In the genomic region with DNA sequence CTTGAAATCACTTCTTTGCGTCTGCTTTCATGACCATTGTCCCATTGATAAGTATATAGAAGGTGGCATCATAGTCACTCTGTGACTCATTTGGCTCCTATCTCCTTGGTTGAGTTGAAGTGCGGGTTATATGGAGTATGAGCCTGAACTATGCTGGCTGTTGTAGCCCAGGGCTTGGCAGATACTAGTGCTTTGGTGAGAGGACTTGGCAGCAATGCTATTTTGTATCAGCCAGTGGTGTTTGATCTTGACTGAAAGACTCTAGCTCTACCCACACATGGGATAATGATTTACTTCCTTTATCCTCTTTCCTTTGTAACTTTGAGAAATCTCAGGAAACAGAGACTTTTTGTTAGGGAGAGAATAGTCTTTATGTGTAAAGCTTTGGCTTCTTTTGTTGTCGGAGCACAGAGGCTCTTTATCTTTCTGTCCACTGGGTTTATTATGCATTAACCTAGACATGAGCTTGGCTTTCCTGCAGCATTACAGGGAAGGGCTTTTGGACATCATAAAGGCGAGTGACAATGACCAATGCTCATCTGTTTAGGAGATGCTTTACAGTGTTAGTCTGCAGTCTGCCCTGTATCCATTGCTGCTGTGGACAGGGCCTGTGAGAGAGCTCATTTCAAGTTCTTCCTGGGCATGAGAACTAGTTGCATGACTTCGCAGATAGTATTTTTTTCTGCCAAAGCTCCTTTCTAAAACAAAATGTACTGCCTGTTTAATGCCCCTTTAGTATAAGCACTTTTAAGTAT, we compare ENCODE assay signal across 9 mouse cellular contexts. TPM values are rescaled to one million over a fixed set of nuclear protein-coding genes. Genes with fewer than 3 reads are reported as not detected.
DNase-seq lines count a peak whose midpoint lies in the region; ATAC-seq and TF ChIP-seq lines count a peak whose summit lies in the region.
"Had no signal": no experiment of that assay in that cellular context is flagged by ENCODE, and none has a peak within 500 bp of the region (broad histone marks: within the 10 kb centered on the region; RNA-seq: fewer than 3 reads in every experiment).

No protein-coding gene starts in this region.

- H3K27me3 ChIP-seq in forebrain, postnatal 0 days (ENCODE audit: insufficient read depth, low read length), result no peaks in the 10 kb centered on the region
- no peaks in the 10 kb centered on the region for H3K27me3 ChIP-seq in forebrain, embryonic 10.5 days (ENCODE audit: poor library complexity, severe bottlenecking)
- H3K27me3 ChIP-seq in lung, embryonic 14.5 days (ENCODE audit: insufficient read depth, low read length), result no peaks in the 10 kb centered on the region
- no peaks in the 10 kb centered on the region for H3K27me3 ChIP-seq in midbrain, embryonic 14.5 days (ENCODE audit: control insufficient read depth, insufficient read depth, low read length)
- H3K27me3 ChIP-seq: embryonic facial prominence, embryonic 15.5 days had no signal

- H3K4me3 ChIP-seq in forebrain, postnatal 0 days (ENCODE audit: low read depth, low read length), result no peak overlapping the region
- no peak overlapping the region for H3K4me3 ChIP-seq in forebrain, embryonic 10.5 days
- no peak overlapping the region for H3K4me3 ChIP-seq in lung, embryonic 14.5 days (ENCODE audit: low read depth, low read length)
- H3K4me3 ChIP-seq in midbrain, embryonic 14.5 days (replicated peaks; ENCODE audit: low read depth, low read length), result no peak overlapping the region
- H3K4me3 ChIP-seq: embryonic facial prominence, embryonic 15.5 days had no signal

- H3K9me3 ChIP-seq in forebrain, postnatal 0 days (ENCODE audit: low read length), result no peaks in the 10 kb centered on the region
- H3K9me3 ChIP-seq in forebrain, embryonic 10.5 days, result peaks cover 3% of the 10 kb centered on the region; the same call in 1 of the 2 replicates
- H3K9me3 ChIP-seq in lung, embryonic 14.5 days (ENCODE audit: low read depth, low read length), result no peaks in the 10 kb centered on the region
- H3K9me3 ChIP-seq in midbrain, embryonic 14.5 days (ENCODE audit: control insufficient read depth, low read length), result no peaks in the 10 kb centered on the region
- H3K9me3 ChIP-seq: embryonic facial prominence, embryonic 15.5 days had no signal

- H3K4me1 ChIP-seq in forebrain, postnatal 0 days (ENCODE audit: insufficient read depth), result no peaks in the 10 kb centered on the region
- H3K4me1 ChIP-seq in forebrain, embryonic 10.5 days, result peaks cover 26% of the 10 kb centered on the region
- no peaks in the 10 kb centered on the region for H3K4me1 ChIP-seq in lung, embryonic 14.5 days (ENCODE audit: insufficient read depth)
- H3K4me1 ChIP-seq in midbrain, embryonic 14.5 days (ENCODE audit: control insufficient read depth, insufficient read depth, low read length), result no peaks in the 10 kb centered on the region
- H3K4me1 ChIP-seq: embryonic facial prominence, embryonic 15.5 days had no signal

- H3K9ac ChIP-seq in forebrain, postnatal 0 days, result no peak overlapping the region
- H3K9ac ChIP-seq in lung, embryonic 14.5 days, result no peak overlapping the region
- H3K9ac ChIP-seq in midbrain, embryonic 14.5 days (replicated peaks; ENCODE audit: low read length), result no peak overlapping the region
- H3K9ac ChIP-seq: embryonic facial prominence, embryonic 15.5 days had no signal

- no peak overlapping the region for H3K27ac ChIP-seq in forebrain, postnatal 0 days (ENCODE audit: low read depth, low read length)
- no peak overlapping the region for H3K27ac ChIP-seq in forebrain, embryonic 10.5 days
- H3K27ac ChIP-seq in lung, embryonic 14.5 days (ENCODE audit: low read depth), result no peak overlapping the region
- H3K27ac ChIP-seq in midbrain, embryonic 14.5 days (replicated peaks; ENCODE audit: low read depth, low read length), result no peak overlapping the region
- H3K27ac ChIP-seq: embryonic facial prominence, embryonic 15.5 days had no signal

- H3K36me3 ChIP-seq in forebrain, postnatal 0 days (ENCODE audit: insufficient read depth), result no peaks in the 10 kb centered on the region
- peaks cover 8% of the 10 kb centered on the region; the same call in 1 of the 2 replicates for H3K36me3 ChIP-seq in forebrain, embryonic 10.5 days (replicated peaks)
- no peaks in the 10 kb centered on the region for H3K36me3 ChIP-seq in lung, embryonic 14.5 days (ENCODE audit: insufficient read depth)
- H3K36me3 ChIP-seq in midbrain, embryonic 14.5 days (ENCODE audit: control insufficient read depth, insufficient read depth, low read length), result no peaks in the 10 kb centered on the region
- H3K36me3 ChIP-seq: embryonic facial prominence, embryonic 15.5 days had no signal

- no peak for DNase-seq in forebrain, postnatal 0 days
- no peak for DNase-seq in forebrain, embryonic 10.5 days (ENCODE audit: extremely low spot score, low spot score)
- peak; percentile 45 for DNase-seq in lung, embryonic 14.5 days
- DNase-seq in lung, postnatal 36 days, result no peak
- peak; percentile 70 for DNase-seq in brain, embryonic 14.5 days (ENCODE audit: low read depth)
- DNase-seq in midbrain, embryonic 14.5 days, result peak; percentile 28
- DNase-seq in urinary bladder, adult 18-20 months (ENCODE audit: low spot score in 2 of 2), result no peak

- peak; percentile 51 for ATAC-seq in forebrain, postnatal 0 days
- ATAC-seq in lung, embryonic 14.5 days (ENCODE audit: insufficient read depth), result peak; percentile 75
- no peak for ATAC-seq in midbrain, embryonic 14.5 days (ENCODE audit: low FRiP score, low TSS enrichment)
- ATAC-seq in activated CD4-positive, CD25-positive, alpha-beta regulatory T cell, adult 4 months, result no peak

- no peak overlapping the region for H3K4me2 ChIP-seq in forebrain, postnatal 0 days (ENCODE audit: low read depth)
- H3K4me2 ChIP-seq in lung, embryonic 14.5 days, result no peak overlapping the region
- H3K4me2 ChIP-seq in midbrain, embryonic 14.5 days (ENCODE audit: low read length), result no peak overlapping the region
- H3K4me2 ChIP-seq: embryonic facial prominence, embryonic 15.5 days had no signal

- TF ChIP-seq POLR2A in brain, embryonic 14.5 days (IDR thresholded peaks at IDR 0.05; ENCODE audit: borderline replicate concordance, extremely low read depth, insufficient read depth, insufficient read length, poor library complexity, severe bottlenecking), result no peak

- WGBS in forebrain, postnatal 0 days, result 49% methylated on average over 5 of the region's 5 CpGs
- WGBS in forebrain, embryonic 10.5 days, result 74% methylated on average over 5 of the region's 5 CpGs
- WGBS in lung, embryonic 14.5 days, result 68% methylated on average over 5 of the region's 5 CpGs
- WGBS in midbrain, embryonic 14.5 days, result 58% methylated on average over 5 of the region's 5 CpGs

- no peak for TF ChIP-seq CTCF in forebrain, postnatal 0 days (IDR thresholded peaks at IDR 0.05; ENCODE audit: low read depth)
- TF ChIP-seq CTCF in lung, embryonic 14.5 days (IDR thresholded peaks at IDR 0.05; ENCODE audit: low read depth), result no peak
- no peak for TF ChIP-seq CTCF in brain, embryonic 14.5 days (IDR thresholded peaks at IDR 0.05; ENCODE audit: borderline replicate concordance, extremely low read depth, insufficient read depth, insufficient read length)

RNA-seq across cellular contexts. Expression of a gene that starts 29.3 kb away (rescaled TPM):
- 10.5 and 12.0 TPM in 2 replicates for total RNA-seq in forebrain, postnatal 0 days (2014; rRNA removed)
- 4.1 and 5.6 TPM in 2 replicates for polyA plus RNA-seq in forebrain, postnatal 0 days (2015; fragmentation: Nextera tagmentation; extraction: Ambion mirVana)
- 7.9 and 8.0 TPM in 2 replicates for polyA plus RNA-seq in forebrain, embryonic 10.5 days (2016; fragmentation: Nextera tagmentation; extraction: Ambion mirVana)
- polyA plus RNA-seq in lung, embryonic 14.5 days (2014; fragmentation: Nextera tagmentation; extraction: Ambion mirVana), result 10.5 and 10.8 TPM in 2 replicates
- polyA plus RNA-seq in brain, embryonic 14.5 days (2012; rRNA removed), result 4.8 and 7.2 TPM in 2 replicates
- 12.1 and 15.0 TPM in 2 replicates for polyA plus RNA-seq in midbrain, embryonic 14.5 days (2014; fragmentation: Nextera tagmentation; extraction: Ambion mirVana)
- polyA plus RNA-seq in activated CD4-positive, CD25-positive, alpha-beta regulatory T cell, adult 4 months (2017; shearing (Covaris generic)), result 10 to 100 TPM; 19.2 to 28.0 TPM

Comparison
In these comparisons a context has a peak if more than half of its experiments do, and no peak if none do; other contexts are left out.
1. DNase-seq: peak in lung, embryonic 14.5 days (single experiment), brain, embryonic 14.5 days (single experiment) and midbrain, embryonic 14.5 days (single experiment); none in forebrain, postnatal 0 days (single experiment), forebrain, embryonic 10.5 days (single experiment), lung, postnatal 36 days (single experiment) and urinary bladder, adult 18-20 months (0 of 2).
2. ATAC-seq: peak in forebrain, postnatal 0 days (single experiment) and lung, embryonic 14.5 days (single experiment); none in midbrain, embryonic 14.5 days (single experiment) and activated CD4-positive, CD25-positive, alpha-beta regulatory T cell, adult 4 months (single experiment).